Mouse (Mus musculus) forebrain, embryonic 13.5 days (tissue): ENCODE results near the gene Rhbdd3. TPM values are rescaled to one million over a fixed set of nuclear protein-coding genes. Genes with fewer than 3 reads are reported as not detected.

Experiments
- polyA plus RNA-seq: library from polyadenylated mRNA; unstranded; fragments of >200 nt; fragmentation: Nextera tagmentation; extraction: Ambion mirVana; gene quantifications from 2 replicates; pipeline ENCODE4 v1.2.1, GENCODE M21; 2015

Gene Rhbdd3
- polyA plus RNA-seq, 1 experiment from 2014 or later: 26.3 TPM

Other genes starting within 250 kb of the Rhbdd3 start
- 56.8 and 58.2 TPM in 2 replicates for gene Nf2, start 249.4 kb upstream of the Rhbdd3 start, polyA plus RNA-seq
- gene Nipsnap1, start 225.0 kb upstream of the Rhbdd3 start, polyA plus RNA-seq: 118 and 120 TPM in 2 replicates
- 59.1 and 60.6 TPM in 2 replicates for gene Thoc5, start 203.6 kb upstream of the Rhbdd3 start, polyA plus RNA-seq
- gene Nefh, start 150.9 kb upstream of the Rhbdd3 start, polyA plus RNA-seq: 0.37 and 0.50 TPM in 2 replicates
- 61.7 and 73.0 TPM in 2 replicates for gene Ap1b1, start 112.1 kb upstream of the Rhbdd3 start, polyA plus RNA-seq
- gene Rasl10a, start 40.8 kb upstream of the Rhbdd3 start, polyA plus RNA-seq: 0.43 TPM in 1 of 2 replicates, not detected in the other
- 13.2 and 15.2 TPM in 2 replicates for gene Gas2l1, start 33.6 kb upstream of the Rhbdd3 start, polyA plus RNA-seq
- 808 and 853 TPM in 2 replicates for gene Ewsr1, start 340 bp downstream of the Rhbdd3 start, polyA plus RNA-seq
- gene Emid1, start 53.3 kb downstream of the Rhbdd3 start, polyA plus RNA-seq: 14.9 and 18.8 TPM in 2 replicates
- gene Kremen1, start 162.6 kb downstream of the Rhbdd3 start, polyA plus RNA-seq: 6.6 and 7.2 TPM in 2 replicates